Mouse (Mus musculus) spleen, adult 12 weeks (tissue): Measurements from ENCODE around the gene Pik3cd.
"Not testable (repeated sequence)": the region's sequence is repeated elsewhere in the genome, so short reads cannot be mapped to it uniquely, and the experiment has no call there.

Experiments used
- DNase-seq: peaks from one replicate; pipeline ENCODE4 v3.0.0; 2022; ENCODE audit warnings: low spot score

Pik3cd gene

DNA sequence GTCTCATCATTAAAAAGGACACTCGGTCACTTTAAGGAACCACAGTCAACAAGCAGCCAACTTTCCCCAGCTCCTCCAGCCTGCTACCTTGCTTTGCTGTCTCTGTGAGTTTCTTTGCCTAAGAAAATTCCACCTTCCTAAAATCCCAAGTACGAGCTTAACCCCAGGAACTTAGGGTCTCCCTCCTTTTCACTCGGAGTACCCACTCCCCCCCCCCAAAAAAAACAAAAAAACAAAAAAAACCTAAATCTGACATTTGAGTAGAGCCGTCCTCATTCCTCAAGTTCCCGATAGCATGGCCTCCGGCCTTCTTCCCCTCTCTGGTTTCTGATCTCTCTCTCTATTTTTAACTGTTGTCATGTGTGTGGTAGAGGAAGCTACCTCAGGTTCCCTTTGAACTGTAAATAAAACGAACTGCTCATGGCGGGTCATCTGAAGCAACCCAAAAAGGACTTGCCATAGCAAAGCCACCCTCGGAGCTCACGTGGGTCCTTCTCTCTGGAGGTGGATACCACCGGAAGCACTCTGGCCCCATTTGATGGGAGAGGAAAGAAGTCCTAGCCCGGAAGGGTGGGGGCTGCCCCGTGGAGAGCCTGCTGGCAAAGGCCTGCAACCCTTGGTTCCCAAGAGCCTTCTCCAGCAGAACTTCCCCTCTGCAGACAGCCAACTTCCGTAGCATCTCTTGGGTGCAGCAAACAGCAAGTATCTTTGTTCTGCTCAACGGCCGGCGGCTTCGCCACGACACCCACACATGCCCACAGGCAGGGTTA lies at the start of gene Pik3cd:
Gene Pik3cd (minus strand): TSS at position 362 of the 770 bp plus-strand sequence.
- DNase-seq = no peak

DNA sequence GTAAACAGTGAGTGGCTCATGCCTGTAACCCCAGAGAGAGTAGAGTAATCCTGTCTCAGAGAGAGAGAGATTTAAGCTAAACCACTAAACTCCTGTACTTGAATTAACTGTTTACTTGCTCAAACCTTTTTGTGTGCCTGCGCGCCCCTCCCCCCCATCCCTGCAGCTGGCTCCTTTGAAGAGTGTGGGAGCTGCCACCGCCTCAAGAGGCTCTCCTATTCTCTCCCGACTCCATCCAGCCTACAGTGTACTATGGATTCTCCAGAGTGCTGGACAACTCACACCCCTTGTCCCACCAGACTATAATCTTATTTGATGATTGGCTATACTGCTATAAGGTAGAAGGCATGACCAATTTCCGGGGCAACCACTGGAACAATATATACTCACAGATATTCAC lies 48.3 kb upstream of the Pik3cd start:
- no peak for DNase-seq

DNA sequence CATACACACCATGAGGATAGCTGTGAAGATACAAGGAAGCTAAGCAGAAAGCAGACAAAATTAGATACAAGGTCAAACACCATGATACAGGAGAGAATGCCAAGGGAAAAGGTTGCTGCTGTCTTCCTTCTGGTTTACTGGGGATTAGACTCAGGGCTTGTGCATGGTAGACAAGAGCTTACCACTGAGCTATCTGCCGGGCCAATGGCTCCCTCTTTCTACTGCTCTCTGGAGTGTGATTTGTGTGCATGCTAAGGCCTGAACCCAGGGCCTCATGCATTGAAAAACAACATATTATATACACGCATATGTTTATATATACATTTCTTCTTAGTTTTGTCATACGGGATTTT lies 47.3 kb upstream of the Pik3cd start:
- not testable (repeated sequence) for DNase-seq

DNA sequence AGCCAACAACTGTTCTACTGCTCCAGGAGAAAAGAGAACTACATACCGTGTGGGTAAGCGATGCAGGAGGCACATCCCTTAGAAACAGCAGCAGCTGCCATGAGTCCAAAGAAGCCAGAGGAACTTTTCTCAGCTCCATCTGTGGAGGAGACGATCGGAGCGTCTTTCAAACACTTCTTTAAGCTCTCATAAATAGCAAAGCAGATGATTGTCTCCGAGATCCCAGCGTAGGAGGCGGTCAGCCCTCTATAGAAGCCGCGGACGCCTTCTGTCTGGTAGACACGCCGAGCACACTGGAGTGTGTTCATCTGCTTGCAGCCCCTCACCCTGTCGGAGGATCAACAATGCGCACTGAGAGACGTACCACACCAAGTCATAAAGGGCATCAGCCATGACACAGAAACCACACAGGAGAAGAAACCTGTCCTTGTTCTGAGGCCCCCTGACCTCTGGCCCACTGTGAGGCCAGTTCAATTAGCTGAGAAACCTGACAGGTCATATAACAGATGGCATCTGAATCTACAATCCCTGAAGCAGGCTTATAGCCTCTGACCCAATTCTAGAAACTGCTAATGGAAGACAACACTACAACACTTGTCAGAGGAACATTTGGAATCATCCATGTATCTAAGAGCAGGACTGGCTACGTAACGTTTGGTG lies 46.8 kb upstream of the Pik3cd start:
- no peak for DNase-seq

DNA sequence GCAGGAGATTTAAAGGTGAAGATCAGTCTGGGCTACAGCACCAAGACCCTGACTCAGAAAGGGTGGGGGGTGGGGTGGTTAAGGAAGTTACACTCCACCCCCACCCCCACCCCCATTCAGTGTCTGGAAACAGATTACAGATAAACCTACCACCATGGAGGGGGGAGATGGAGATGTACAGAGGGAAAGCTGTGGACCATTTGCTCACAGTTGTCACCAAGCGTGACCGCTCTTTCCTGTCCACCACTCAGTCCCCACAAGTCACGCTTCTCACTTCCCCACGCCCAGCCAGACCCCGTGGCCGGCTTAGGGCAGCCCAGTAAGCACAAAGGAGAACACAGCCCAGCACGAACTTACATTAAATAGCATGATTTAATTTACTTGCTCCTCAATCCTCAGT lies 41.7 kb upstream of the Pik3cd start:
- DNase-seq = no peak

DNA sequence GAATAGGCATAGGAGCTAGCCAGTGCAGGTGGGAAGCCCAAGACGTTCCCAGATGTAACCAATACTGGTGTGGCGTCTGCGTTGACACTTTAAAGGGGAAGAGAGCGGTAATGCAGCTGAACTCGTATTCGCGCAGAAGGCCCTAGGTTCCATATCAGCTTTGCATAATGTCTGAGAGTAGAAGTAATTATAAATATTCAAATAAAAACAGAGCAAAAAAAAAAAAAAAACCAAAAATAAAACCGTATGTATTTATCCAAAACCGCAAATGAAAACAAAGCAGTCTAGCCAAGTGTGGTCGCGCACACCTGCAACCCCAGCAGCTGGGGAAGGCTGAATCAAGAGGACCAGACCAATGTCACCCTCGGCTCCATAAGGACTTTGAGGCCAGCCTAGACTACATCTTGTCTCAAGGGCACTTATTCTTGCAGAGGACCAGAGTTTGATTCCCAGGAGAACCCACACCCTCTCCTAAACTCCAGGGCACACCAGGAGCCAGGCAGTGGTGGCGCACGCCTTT lies 39.7 kb upstream of the Pik3cd start:
- DNase-seq = no peak

DNA sequence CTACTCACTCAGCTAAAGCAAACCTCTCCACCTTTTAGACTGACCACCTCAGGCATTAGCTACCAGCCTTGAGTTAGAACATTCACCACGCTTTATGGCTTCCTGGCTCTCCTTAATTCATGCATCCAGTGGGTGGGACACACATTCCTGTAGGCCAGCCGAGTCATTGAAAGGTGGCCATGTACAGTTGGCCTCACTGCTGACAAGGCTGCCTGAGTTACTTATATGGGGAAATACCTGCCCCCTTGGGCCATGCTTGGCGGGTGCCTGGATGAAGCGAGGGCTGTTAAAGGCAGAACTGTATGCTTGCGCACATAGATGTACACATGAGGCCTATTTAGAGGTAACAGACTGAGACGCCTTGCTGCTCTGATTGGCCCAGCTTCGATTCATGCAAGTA lies 37.9 kb upstream of the Pik3cd start:
- DNase-seq = no peak

DNA sequence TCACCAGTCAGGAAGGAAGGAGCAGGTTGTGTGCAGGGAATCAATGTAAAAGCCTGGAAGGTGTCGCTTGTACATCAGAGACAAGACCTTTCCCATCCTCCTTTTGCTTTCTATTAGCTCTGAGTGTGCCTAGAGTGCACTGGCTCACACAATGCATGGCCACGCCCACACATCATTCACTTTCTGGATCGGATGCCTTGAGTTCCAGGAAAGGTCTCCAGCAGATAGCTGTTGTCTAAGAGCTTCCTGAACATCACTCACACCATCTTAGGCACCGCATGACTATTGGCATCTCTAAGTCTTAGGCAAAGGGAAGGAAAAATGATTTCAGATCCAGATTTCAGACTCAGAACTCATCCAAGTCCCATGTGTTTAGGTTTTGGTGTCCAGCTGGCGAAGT lies 37.1 kb upstream of the Pik3cd start:
- DNase-seq = no peak

DNA sequence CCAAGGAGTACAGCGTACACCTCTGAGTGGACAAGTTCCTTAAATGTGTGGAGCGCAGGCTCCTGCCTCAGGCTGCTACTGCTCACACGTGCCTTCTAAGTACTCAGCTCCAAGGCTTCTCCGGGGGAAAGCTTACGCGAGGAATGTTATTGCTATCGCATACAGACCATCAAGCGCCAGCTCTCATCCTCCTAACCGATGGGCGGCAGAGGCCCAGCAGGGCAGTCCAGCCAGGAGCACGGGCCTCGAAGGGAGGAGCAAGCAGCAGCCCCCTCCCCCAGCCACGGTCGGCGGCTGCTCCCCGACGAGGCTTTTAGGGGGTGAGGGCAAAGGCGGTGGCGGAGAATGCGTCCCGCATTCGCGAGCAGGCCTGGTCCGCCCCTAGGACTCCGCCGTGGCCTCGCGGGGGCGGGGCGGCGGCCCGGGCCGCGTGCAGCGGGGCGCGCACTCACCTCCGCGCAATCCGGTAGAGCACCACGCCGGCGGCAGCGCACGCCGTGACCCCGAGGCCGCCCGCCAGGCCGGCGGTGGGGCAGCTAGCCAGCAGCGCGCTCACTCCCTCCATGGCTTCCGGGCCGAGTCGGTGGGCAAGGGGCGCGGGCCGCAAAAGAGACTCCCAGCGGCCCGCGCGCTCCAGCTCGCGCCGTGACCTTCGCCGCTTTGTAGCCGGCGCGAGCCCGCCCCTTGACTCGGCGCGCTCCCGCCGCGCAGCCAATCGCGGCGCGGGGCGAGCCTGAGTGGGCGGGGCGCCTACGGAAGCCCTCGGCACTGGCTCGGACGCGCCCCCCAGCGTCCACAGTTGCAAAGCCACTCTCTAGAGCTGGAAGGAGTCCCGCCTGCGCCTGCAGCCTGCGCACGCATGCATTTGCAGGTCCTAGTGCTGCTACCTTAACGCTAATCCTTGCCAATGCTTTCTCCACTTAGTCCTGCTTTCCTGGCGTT lies 35.3 kb upstream of the Pik3cd start, which contains the start of gene Tmem201:
Gene Tmem201 (minus strand): TSS at position 662 of the 942 bp plus-strand sequence.
- peak; percentile 90 for DNase-seq

DNA sequence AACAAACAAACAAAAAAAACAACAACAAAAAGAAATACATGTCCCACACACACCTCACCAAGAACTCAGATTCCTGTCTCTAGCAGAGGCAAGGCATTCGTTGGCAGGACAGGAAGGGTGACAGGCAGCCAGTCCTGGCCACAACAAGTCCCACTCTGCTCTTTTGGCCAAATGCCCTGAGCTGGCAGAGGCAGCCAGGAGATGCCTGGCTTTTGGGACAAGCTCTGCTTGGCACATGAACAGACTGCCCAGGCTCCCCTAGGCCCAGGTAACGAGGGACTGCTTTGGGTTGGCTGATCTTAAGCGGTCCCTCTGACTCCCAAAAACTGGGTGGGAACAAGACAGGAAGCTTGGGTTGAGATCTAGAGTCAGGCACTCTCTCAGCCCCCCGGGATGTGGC lies 34.2 kb upstream of the Pik3cd start:
- no peak for DNase-seq

DNA sequence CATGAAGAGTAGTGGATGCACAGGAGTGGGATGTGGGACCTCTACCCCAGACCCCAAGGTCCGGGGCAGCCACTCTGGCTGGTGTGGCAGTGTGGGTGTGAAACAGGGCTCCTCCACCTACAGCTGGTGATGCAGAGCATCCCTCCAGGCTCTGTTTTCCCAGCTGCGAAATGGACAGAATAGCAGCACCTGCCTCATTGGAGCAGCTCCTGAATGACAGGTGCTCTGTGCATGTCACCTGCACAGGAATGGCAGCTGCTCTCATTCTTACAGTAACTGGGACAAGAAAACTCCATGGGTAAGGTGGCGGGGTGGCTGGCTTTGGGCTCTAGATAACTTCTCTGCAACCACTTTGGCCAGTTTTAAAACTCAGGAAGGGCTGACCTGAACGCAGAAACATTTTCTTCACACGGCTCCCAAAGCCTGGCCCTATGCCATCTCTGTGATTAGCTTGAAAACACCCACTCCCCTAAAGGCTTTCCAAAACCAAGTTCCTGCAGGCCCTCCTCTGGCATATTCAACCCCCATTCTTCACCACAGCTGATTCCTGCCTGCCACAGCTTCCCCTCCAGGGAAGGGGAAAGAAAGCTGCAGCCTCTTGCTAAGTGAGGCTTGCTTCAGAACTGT lies 33.4 kb upstream of the Pik3cd start:
- no peak for DNase-seq

DNA sequence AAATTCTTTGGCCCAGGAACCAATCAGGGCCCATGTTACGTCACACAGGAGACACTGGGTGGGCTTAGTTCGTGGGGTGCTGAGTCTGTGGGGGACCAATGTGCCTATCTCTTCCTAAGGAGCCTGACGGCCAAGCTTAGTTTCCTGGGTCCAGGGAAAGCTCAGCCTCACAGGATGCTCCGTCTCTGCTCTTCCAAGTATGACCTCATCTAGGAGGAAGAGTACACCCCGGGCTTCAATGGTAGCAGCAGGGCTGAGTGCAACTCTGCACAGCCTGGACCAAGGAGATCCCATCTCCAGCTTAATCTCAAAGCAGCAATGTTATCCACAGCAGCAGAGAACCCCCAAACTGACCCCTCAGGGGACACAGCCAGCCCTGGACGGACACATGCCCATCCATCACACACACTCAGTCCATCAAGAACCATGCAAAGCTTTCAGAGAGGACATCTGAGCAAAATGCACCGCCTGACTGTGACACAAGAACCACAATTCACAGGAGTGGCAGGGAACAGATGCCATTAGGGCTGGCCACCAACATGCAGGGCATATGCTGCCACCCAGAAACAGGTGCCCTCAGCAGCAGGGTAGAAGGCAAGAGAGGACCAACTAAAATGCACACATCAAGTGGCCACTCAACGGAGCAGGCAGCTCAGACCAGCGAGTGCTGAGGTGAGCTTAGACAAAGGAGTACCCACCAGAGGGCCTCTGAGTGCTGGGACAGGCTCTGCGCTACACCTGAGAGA lies 32.5 kb upstream of the Pik3cd start:
- no peak for DNase-seq

DNA sequence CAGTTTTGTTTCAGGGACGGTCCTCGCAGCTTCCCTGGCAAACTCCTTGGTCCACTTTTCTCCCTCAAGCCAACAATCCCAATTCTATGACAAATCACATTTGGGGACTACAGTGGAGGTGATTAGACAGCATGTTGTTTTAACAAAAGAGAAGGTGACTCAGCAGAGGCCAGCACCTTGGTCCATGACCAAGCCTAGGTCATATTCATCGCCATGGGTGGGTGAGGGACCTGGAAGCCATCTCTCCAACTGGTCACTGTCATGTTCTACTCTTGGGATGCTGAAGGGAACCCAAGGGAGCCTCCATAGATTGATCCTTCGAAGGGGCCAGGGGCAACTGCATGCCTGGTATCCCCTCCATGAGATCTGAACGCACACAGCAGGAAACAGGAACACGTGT lies 31.9 kb upstream of the Pik3cd start:
- DNase-seq = no peak

DNA sequence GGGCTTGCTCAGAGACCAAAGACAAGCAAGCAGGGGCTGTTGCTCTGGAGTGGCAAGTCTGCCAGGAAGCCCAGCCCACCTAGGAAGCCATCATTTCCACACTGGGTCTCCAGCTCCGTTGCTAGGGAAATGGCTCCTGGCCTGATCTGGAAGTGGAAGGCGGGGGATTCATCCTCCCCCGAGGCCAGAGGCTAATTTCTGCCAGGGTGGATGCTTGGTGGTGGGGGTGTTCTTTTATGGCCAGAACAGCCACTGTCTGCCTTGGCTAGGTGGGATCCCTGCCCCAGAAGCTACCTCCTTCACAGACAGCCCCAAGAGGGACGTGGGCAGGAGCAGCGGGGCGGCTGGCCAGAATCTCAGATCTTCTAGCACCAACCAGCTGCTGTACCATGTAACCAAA lies 31.4 kb upstream of the Pik3cd start:
- DNase-seq = no peak

DNA sequence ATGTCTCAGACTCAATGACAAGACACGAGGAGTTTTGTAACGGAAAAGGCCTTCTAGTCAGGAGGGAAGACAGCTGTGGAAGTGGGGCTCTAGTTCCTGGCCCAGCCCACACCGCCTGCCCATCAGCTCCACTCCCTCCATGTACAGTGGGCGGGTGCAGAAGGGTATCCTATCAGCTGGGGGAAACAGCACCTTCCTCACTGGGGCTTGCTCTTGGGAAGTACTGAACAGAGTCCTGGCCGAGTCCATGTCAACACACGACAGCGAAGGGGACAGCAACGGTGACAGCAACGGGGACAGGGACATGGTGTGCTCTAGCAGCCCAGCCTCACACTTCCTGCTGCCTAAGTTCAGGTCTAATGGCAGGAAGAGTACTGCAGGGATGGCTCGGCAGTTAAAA lies 30.4 kb upstream of the Pik3cd start:
- no peak for DNase-seq

DNA sequence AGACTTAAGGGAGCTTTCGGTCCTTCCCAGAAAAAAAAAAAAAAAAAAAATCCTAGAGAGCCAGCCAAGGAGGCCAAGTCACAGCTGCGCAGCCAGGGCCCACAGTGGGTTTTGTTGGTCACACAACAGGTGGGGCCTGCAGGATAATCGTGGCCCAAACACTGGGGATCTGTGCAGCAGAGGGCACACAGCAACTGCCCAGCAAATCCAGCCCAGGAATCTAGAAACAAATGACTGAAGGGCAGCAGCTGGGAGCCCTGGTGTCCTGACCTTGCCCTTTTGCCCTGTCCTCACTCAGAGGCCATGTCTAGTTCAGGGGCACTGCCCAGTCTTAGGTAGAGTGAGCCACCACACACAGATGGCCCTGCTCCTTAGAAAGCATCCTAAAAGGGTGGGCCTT lies 29.9 kb upstream of the Pik3cd start:
- no peak for DNase-seq

DNA sequence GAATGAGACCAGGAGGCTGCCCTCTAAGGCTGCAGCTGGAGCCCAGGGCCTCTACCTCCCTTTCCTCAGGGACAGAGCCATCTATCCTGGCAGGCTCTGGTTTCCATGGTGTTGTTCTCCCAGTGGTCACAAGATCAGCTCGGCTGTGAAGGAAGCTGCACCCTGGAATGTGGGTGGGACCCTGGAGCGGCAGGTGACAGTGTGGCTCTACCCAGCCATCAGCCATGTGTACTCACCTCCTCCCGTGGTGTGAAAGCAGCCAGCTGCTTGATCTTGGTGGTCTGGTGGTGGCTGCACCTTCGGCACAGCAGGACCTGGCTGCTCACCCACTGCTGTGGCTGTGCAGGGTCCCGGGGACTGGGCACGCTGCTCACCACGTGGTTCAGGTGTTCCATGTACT lies 28.5 kb upstream of the Pik3cd start:
- DNase-seq = no peak

DNA sequence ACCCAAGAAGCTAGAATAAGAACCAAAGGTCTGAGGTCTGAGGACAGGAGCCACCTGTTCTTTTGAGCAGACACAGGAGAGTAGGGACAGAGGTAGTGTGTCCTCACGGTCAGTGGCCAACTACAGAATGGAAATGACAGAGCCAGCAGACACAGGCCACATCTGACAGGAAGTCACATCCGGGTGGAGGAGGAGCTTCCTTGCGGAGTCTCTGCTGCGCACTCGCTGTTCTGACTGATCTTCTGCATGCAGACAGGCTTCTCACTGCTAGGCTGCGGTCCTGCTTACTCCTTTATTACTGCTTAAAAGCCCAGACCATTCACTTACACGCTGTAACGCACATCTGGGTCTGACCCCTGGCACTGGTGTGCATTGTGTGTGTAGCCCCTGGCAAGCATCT lies 26.4 kb upstream of the Pik3cd start:
- no peak for DNase-seq

DNA sequence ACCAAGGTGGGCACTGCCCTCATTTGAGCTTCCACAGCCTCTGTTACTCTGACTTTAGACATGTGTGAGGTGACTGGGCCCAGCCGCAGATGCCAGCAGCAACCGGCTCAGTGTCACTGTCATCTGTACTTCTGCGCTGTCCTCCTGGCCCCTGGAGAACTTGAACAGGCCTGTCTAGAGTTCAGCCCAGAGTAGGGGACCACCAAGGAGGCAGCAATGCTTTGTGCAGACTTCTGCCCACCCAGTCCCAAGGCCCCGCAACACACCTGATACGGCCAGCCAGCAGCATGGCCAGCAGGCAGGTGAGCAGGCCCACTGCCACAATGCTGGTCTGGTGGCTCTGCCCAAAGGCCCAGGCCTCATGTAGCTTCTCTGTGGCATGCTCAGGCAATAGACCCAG lies 25.3 kb upstream of the Pik3cd start:
- no peak for DNase-seq

DNA sequence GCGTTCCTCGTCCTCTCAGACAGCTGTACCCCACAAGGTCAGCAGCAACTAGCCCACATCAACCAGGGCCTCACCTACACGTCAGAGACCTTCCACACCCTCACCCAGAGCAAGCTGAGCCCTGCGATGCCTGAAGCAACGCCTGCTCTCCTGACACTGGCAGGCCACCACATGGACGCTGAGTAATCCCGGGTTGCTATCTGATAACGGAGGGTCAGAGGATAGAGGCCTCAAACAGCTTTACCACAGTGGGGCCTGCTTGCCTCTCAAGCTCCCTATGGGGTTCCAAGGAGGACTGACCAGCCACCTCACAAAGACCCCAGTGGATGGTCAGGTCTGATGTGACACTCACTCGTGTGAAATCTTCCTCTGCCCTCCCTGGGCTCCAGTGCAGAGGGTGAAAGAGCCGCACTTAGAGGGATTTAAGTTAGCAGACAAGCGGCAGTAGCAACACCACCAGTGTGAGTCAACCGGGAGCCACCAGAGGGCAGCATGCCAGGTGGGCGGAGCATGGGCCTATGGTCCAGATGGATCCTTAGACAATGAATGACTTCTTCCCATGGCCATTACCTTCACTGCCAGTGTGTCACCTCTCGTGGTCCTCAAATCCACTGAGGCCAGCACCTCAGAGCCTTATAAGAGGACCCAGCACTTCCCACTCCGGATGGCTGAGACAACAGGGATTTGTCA lies 23.4 kb upstream of the Pik3cd start:
- peak; percentile 47 for DNase-seq
